Mouse (Mus musculus) gastrocnemius, postnatal 4 days (tissue): Measurements from ENCODE around the gene Pigv. TPM values are rescaled to one million over a fixed set of nuclear protein-coding genes. Genes with fewer than 3 reads are reported as not detected.
"Not testable (repeated sequence)": the region's sequence is repeated elsewhere in the genome, so short reads cannot be mapped to it uniquely, and the experiment has no call there.

Source experiments
- DNase-seq, 2 experiments: peaks; one replicate each; pipeline ENCODE4 v3.0.0; 2021 to 2022; ENCODE audit warnings: low spot score in 2 of 2, mixed read lengths in 2 of 2
- total RNA-seq, 2 experiments: library from RNA; stranded (reverse); gene quantifications; 2 replicates each; pipeline ENCODE4 v1.2.3; 2021

The Pigv gene
- total RNA-seq, 2 experiments from 2014 or later: 11.3 to 11.7 TPM

DNA sequence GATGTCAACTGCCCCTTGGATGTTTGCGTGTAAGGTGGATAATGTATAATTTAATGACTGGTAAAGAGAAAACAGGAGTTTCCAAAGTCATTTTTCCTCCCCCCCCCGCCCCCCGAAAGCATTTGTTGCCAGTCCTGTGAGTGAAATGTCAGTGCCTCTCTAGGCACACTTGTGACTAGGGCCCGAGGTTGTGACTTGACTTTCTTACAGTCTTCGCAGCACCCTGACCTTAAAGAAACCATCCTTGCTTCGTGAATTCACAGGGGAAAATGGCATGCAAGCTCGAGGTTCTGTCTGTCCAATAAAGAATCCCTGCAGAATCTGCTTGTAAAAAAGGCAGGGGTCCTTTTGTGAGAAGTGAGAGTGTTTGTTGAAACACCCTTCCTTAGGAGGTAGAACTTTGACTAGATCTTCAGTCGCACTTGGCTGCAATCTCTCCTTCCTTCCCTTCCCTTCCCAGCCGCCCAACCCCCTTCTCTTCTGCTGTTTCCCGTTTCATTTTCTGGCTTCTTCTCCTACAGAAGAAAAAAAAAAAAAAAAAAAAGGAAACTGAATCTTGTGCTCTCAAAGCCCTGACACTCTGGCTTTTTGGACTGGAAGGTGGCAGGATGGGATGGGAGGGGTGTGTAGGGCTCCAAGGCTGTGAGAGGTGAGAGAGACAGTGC, 1.4 kb upstream of the Pigv start:
- DNase-seq: peak in 1 of 2 experiments; percentile 60

DNA sequence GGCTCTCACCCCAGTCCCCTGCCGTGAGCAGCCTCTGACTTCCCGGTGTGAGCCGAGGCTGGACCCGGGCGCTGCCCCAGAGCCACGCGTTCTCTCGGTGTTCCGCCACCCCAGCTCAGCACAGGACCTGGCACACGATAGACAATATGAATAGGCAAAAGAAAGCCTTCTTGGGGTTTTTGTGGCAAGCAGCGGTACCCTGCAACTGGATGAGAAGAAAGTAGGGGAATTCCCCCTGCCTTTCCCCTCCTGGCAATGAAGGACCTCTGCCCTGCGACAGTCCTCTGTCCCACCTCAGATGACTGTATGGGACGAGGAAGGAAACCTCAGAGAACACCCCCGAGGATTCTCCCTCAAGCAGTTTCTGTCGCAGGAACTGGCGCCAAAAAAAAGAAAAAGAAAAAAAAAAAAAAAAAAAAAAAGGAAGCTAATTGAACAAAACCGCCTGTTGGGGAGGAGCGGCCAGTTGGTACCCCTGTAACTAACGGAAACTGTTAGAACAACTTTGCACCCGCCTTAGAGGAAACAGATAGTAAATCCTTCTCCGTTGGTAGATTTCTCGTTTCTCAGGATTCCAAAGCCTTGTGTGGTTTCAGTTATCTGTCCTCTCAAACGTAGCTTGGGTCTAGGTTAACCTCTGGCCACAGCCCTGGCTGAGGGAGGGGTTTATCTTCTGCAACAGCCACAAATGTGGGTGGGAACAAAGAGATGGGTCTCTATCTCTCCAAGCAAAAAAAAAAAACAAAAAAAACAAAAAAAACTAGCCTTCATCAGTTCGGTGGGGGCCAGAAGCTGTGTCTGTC, 599 bp upstream of the Pigv start:
- DNase-seq: peak in 1 of 2 experiments; percentile 26

DNA sequence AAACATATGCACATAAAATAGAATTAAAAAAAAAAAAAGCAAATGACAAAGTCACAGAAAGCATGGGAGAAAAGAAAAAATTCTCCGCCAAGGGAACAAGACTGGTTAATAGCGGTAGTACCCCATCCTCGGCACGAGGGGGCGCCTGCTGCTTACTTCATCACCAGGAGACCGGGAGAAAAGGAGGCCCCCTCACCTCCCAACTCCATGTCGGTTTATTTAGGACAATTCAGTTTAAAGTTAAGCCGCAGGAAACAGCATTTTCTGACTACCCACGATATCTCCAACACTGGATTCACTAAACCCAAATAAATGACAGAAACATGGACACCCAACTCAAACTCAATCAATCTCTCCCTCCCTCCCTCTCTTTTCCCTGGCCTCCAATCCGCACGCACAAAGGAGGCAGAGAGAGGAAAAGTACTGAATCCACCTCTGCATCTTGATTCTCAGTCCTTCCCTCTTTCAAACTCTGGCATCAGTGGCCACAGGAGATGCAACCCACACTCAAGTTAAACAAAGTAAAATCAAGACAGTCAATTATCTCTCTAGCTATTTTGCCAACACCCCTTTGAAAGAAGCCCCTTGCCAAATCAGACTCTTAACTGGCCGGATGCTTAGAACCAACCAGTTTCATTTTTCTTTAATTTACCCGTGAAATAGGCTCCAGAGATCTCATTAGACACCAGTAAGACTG, 1.1 kb downstream of the Pigv start:
- peak; percentile 61 to 82 for DNase-seq

DNA sequence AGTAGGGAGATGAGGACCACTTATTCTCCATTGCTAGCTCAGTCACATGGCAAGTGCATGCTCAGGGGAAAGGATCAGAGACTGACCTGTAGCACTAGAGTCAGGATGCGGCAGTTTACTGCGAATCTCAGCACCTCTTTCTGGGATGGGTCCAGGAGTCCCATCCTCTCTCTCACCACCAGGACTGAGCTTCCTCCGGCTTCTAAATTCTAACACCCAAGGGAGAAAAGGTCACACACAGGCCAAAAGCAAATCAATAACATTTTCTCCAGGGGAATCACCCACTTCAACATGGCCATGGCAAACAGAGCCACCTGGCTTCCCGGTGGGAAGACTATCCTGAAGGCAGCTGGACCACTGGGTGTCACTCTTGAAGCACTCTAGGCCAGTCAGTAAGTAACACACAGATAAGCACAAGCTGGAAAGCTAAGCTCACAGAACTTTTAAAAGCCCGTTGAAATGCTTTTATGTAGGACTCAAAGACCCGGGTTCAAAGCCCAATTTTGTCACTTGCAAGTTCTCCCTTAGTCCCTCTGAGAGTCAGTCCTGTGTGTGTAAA, 2.7 kb downstream of the Pigv start:
- DNase-seq: no peak

DNA sequence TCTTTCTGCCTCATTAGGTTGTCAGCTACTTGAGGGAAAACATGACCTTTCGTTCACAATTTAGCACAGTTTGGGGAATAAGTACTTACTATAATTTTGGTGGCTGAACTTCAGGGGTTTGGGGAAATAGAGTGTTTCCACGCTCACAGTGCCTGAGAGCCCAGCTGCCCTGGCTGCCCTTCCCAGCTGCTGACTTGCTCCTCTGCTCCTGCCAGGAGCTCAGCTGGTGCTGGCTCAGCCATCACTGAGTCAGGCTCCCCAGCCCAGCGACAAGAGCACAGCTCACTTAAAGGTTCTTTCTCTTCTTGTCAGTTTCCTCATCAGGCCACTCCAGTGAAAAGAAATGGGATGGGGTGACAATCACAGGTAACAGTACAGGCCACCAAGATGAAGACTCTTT, 3.9 kb downstream of the Pigv start:
- no peak for DNase-seq

DNA sequence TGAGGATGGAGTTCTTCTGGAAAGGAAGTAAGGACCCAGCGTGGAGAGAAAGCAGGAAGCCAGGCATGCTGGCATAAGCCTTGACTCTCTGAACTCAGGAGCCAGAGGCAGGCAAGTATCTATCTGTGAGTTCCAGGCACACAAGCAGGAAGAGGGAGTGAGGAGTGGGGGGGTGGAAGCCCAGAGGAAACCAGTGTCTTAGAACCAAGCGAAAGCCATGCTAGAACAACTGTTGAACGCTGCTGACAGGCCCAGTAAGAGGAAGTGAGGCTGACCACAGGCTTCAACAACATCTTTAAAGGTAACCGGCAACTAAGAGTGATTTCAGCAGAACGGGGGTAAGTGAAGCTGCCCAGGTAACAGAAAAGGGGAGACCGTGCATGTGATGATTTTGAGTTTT, 6.2 kb downstream of the Pigv start:
- DNase-seq: no peak

DNA sequence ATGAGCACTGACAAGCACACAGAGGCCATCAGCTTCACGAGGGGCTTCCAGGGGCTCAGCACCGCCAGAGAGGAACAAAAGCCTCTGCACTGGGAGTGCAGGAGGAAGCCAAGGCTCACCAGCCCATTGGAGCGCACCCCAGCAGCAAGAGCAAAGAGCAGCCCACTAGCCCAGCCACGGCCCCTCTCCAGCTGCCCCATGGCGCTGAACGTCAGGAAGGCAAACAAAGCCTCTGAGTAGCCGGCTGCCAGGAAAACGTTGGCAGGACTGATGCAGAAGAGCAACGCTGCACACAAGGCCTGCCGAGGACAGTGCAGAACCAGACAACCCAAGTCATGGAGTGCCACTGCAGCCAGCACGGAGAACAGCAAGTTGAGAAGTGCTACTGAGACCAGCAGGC, 7.3 kb downstream of the Pigv start:
- DNase-seq: peak in 1 of 2 experiments; percentile 42

DNA sequence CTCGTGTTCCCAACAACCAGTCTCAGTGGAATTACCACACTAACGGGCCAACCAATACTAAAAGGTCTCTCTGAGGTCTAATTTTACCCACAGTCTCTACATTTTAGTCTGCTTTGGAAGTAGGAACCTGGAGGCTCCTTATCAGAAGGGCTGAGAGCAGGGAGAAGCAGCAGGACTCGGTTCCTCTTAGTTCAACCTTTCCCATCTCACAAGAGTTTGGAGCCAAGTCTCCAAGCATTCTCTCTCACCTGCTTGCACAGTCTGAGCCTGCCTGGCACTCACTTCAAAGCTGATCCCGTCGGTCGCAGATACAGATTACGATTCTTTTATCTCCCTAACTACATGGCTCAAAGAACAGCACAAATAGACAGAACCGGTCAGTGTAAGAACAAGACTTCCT, 9.5 kb downstream of the Pigv start:
- DNase-seq: no peak

DNA sequence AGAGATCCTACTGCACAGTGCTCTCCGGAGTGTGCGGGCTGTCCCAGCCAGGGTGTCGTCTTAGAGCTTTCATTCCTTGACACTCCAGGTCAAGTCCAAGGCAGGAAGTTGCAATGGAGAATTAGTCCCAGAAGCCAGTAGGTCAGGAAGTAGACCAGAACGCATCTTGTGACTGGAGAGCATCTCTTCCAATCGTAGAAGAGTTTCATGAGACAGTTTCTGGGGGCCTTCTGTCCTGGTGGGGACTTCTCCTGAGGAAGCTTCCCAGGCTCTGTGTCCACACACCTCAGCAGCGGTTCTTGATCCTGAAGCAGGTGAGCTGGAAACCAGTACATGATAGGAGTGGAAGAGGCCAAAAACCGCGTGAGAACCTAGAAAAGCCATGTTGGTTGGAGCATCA, 10.0 kb downstream of the Pigv start:
- DNase-seq: no peak

DNA sequence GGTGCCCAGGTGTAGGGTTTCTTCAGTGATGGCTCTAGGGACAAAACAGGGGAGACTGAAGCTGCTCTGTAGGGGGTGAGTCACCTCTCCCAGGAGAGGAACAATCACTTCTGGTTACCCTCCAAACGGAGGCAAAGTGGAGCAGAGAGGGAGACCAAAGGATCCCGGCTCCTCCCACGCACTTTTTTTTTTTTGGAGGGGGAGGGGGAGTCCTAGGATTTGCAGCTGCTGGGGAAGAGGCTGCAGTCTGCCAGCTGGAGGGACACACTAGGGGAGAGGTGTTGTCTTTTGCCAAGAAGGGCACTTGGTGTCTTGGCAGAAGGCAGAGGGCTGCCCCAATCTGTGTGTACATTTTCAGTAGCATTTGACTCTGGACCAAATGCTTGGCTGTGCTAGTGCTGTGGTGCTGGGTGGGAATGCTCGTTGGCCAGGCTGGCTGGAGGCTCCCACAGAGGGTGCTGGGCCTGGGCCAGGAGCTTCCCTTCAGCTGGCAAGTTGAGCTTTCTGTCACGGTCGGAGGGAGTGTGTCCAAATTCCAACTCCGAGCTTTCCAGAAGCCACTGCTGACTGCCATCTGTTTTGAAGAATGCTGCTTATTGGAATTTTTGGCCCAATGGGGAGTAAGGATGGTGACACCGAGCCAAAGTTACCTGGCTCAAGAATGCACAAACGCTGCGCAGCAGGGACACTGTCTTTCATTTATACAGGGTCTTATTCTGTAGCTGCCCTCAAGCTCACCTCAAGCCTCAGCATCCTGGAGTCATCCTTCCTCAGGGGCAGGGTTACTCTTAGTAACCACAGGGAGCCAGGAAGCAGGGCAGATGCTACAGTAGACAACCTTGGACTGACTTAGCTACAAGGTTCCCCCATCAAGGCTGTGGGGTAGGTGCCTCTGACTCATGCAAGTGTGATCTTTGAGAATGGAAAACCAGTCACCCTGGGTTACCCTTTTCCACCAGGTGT, 12.0 kb downstream of the Pigv start:
- DNase-seq: peak; percentile 72 to 89

DNA sequence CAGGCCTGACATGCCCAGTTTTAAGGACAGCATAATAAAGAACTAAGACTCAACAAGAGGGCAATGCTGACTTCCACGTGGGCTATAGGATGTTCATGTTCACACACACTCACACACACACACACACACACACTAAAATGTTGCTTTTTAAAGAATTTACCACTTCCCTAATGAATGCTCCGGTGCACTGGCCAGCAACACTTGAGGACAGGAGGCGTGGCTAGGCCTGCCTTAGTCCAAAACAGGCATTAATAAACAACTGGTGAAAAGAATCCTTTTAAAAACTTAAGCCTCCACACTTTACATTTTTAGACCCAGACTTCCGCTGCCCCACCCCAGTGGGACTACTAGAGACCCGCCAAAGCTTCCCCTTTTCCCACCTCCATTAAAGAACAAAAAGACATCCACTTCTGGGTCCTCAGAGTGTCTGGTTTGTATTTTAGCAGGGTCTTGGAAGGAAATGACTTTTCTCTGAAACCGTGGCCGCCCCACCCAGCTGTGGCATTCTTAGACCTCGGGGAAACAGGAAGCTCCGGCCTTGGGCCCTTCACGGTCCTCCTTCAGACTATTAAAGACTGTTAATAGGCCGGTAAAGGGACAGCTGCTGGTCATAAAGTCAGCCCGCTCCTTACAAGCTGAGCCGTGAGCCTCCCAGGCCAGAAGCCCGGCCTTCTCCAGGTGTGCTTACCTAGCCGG, 12.8 kb downstream of the Pigv start:
- DNase-seq: peak in 1 of 2 experiments; percentile 67

DNA sequence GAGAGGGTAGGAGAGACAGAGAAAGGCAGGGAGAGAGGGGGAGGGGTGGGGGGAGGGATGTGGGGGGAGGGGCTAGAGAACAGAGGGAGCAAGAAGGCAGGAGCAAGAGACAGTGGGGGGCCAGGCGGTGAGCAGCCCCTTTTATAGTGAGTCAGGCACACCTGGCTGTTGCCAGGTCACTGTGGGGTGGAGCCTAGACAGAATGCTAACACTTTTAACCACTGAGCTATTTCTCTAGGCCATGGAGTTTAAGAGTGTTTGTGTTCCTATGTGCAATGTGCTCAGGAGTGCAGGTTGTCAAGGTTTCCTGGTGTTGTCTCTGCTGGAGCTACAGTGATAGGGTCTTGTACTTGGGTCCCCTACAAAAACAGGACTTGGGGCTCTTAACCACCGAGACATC, 13.7 kb downstream of the Pigv start:
- DNase-seq: no peak

DNA sequence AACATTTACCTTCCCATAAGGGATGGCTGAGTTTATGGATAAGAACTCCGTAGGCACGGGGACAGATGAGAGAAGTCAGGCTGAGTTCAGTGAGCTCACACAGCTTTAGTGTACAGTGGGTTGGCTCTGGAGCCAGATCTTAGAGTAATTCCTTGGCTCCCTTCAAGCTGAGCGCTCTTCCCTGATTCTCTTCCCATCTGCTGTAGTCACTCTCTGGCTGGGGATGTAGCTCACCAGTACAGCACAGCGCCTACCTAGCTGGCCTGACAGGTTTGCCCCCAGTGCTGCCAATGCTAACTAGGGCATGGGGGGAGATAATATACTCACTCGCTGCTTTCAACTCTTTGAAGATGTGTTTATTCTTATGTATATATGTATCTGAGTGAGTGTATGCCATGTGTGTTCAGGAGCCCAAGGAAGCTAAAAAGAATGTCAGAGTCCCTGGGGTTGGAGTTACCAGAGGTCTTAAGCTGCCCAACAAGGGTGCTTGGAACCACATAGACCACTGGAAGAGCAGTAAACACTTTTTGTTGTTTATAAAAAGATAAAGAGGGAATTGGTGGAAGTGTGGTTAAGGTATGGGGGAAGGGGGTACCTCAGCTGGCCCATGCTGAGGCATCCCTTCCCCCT, 14.5 kb downstream of the Pigv start:
- peak in 1 of 2 experiments; percentile 29 for DNase-seq

DNA sequence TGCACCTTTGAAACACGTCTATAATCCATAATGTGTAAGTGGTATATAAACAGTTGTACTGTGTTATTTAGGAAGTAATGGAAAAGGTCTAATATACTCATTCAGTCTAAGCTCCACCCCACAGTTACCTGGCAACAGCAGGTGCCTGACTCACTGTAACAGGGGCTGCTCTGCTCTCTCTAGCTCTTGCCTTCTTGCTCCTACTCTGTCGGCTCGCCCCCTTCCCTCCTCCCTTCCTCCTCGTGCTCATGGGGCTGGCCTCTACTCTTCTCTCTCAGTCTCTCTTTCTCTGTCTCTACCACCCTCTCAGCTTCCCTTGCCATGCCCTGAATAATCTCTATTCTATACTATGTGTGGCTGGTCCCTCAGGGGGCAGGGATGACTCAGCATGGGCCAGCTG, 15.4 kb downstream of the Pigv start:
- no peak for DNase-seq

DNA sequence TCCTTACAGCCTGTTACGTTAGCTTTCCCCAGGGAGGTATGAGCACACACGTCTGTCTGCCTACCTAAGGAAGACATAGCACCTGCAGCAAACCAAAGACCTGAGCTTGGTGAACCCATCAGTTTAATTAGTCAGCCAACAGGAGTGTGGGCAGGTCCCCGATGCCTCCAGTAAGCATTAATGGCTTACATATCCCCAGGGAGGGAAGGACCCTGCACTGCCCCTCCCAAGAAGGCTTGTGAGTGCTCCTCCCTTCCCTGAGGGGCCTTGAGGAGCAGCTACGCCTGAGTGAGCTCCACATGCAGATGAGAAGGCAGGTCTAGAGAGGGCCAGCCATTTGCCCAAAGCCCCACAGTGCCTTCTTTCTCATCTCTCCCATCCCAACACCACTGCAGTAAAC, 16.2 kb downstream of the Pigv start:
- no peak for DNase-seq

DNA sequence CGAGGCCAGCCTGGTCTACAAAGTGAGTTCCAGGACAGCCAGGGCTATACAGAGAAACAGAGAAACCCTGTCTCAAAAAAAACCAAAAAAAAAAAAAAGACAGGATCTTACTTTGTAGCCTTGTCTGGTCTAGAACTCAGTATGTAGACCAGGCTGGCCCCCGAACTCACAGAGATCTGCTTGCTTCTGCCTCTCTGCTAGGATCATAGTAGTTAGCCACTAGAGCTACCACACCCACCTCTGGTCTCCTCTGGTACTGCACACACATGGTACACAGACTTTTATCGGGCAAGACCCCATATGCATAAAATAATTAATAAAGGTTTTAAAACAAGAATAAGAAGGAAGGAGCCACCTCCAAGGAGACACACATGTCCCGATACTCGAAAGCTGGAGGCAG, 18.4 kb downstream of the Pigv start:
- not testable (repeated sequence) for DNase-seq

DNA sequence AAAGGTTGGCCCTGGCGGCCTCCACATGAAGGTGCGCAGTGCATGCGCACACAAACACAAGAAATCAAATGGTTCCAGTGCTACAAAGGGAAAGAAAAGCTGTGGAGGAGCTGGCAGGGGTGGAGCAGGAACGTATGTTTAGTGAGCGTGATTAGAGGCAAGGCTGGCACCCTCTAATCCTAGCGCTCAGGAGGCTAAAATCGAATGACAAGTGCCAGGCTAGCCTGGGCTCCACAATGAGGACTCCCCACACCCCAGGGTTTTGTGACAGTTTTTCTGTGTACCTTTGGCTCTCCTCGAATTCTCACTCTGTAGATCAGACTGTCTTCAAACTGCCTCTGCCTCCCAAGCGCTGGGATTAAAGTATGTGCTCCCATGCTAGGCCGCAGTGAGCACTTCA, 19.7 kb downstream of the Pigv start:
- DNase-seq: no peak

DNA sequence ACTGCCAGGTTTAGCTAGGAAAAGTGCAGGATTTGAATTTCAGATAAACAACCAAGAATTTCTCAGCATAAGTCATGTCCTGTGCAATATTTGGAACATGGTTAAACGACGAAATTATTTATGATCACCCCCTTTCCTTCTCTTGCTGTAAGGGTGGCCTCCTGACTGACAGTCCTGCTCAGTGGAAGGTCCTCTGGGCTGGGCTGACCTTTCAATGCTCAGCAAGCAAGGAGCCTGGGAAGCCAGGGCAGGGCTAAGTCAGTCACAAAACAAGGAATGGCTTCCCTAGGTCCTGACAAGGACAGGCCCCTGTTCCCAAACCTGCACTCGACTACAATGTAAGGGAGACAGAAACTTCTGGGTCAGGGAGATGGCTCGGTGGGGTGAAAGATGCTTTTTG, 20.5 kb downstream of the Pigv start:
- no peak for DNase-seq

DNA sequence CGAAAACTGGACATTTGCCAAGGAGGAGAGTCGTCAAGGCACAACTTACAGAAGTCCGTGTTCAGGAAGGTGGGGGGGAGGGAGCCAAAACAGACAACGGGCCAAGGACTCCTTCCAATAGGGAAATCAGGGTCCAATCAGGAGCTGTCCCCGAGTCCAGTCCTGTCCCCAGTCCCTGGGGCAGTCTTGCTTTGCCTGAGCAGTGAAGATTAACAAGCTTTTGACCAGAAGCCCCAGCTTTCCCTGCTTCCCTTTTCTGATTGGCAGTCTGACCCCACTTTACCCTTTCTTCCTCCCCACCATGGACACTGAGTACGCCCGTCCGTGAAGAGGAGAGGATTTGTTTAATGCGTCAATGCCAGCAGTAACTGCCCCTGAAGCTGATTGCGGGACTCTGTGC, 21.0 kb downstream of the Pigv start:
- no peak for DNase-seq
